Mouse (Mus musculus): Measurements from ENCODE around the gene Pacsin3. TPM values are rescaled to one million over a fixed set of nuclear protein-coding genes. Genes with fewer than 3 reads are reported as not detected.

Gene Pacsin3
- polyA plus RNA-seq, 1 experiment: 30.2 TPM

GRCm38 (mm10) chr2:91301836-91302235 lies 46.1 kb downstream of the Pacsin3 start:
- no peak overlapping the region for H3K4me3 ChIP-seq (ENCODE audit: insufficient read depth, low read depth, low read length)
- no peak for DNase-seq
- TF ChIP-seq CTCF (conservative IDR thresholded peaks at IDR 0.05; ENCODE audit: insufficient read depth, insufficient read length, low read depth, low read length): no peak
- no peak for TF ChIP-seq POLR2A (IDR thresholded peaks at IDR 0.05; ENCODE audit: low read depth, low read length)
- H3K27me3 ChIP-seq (replicated peaks; ENCODE audit: control insufficient read depth, insufficient read depth, low read length): no peaks in the 10 kb centered on the region
- 92% methylated on average over 2 of the region's 2 CpGs for WGBS
- no peak overlapping the region for H3K27ac ChIP-seq (ENCODE audit: insufficient read depth, low read depth, low read length)
- no peaks in the 10 kb centered on the region for H3K4me1 ChIP-seq (ENCODE audit: control insufficient read depth, insufficient read depth, low read length)
- H3K36me3 ChIP-seq (ENCODE audit: control insufficient read depth, insufficient read depth, low read length): no peaks in the 10 kb centered on the region

- H3K4me1 ChIP-seq (ENCODE audit: control insufficient read depth, insufficient read depth, low read length): no peaks in the 10 kb centered on the region
- 79% methylated on average over 3 of the region's 3 CpGs for WGBS
- DNase-seq: no peak
Measured at GRCm38 (mm10) chr2:91302845-91303244, 47.1 kb downstream of the Pacsin3 start.

GRCm38 (mm10) chr2:91305926-91306325 lies 50.2 kb downstream of the Pacsin3 start:
- no peak for TF ChIP-seq CTCF (conservative IDR thresholded peaks at IDR 0.05; ENCODE audit: insufficient read depth, insufficient read length, low read depth, low read length)
- no peak for TF ChIP-seq POLR2A (IDR thresholded peaks at IDR 0.05; ENCODE audit: low read depth, low read length)
- no peaks in the 10 kb centered on the region for H3K36me3 ChIP-seq (ENCODE audit: control insufficient read depth, insufficient read depth, low read length)
- no peak for DNase-seq
- H3K27me3 ChIP-seq (replicated peaks; ENCODE audit: control insufficient read depth, insufficient read depth, low read length): no peaks in the 10 kb centered on the region
- no peak overlapping the region for H3K4me3 ChIP-seq (ENCODE audit: insufficient read depth, low read depth, low read length)
- H3K27ac ChIP-seq (ENCODE audit: insufficient read depth, low read depth, low read length): no peak overlapping the region
- WGBS: 98% methylated on average over 9 of the region's 9 CpGs
- H3K4me1 ChIP-seq (ENCODE audit: control insufficient read depth, insufficient read depth, low read length): no peaks in the 10 kb centered on the region

More at GRCm38 (mm10) chr2:91302845-91303244, 47.1 kb downstream of the Pacsin3 start:
- no peak overlapping the region for H3K27ac ChIP-seq (ENCODE audit: insufficient read depth, low read depth, low read length)
- TF ChIP-seq POLR2A (IDR thresholded peaks at IDR 0.05; ENCODE audit: low read depth, low read length) (no peak), CTCF (conservative IDR thresholded peaks at IDR 0.05; ENCODE audit: insufficient read depth, insufficient read length, low read depth, low read length) (no peak)
- H3K4me3 ChIP-seq (ENCODE audit: insufficient read depth, low read depth, low read length): no peak overlapping the region
- H3K36me3 ChIP-seq (ENCODE audit: control insufficient read depth, insufficient read depth, low read length): no peaks in the 10 kb centered on the region
- no peaks in the 10 kb centered on the region for H3K27me3 ChIP-seq (replicated peaks; ENCODE audit: control insufficient read depth, insufficient read depth, low read length)

GRCm38 (mm10) chr2:91306589-91306988 lies 50.8 kb downstream of the Pacsin3 start:
- DNase-seq: no peak

GRCm38 (mm10) chr2:91308680-91309079 lies 52.9 kb downstream of the Pacsin3 start:
- Histone ChIP-seq H3K27ac (ENCODE audit: insufficient read depth, low read depth, low read length) (no peak overlapping the region), H3K4me1 (ENCODE audit: control insufficient read depth, insufficient read depth, low read length) (no peaks in the 10 kb centered on the region), H3K36me3 (ENCODE audit: control insufficient read depth, insufficient read depth, low read length) (no peaks in the 10 kb centered on the region), H3K4me3 (ENCODE audit: insufficient read depth, low read depth, low read length) (no peak overlapping the region), H3K27me3 (replicated peaks; ENCODE audit: control insufficient read depth, insufficient read depth, low read length) (no peaks in the 10 kb centered on the region)
- 53% methylated on average over 5 of the region's 5 CpGs for WGBS
- DNase-seq: no peak
- no peak for TF ChIP-seq CTCF (conservative IDR thresholded peaks at IDR 0.05; ENCODE audit: insufficient read depth, insufficient read length, low read depth, low read length)
- no peak for TF ChIP-seq POLR2A (IDR thresholded peaks at IDR 0.05; ENCODE audit: low read depth, low read length)

More at GRCm38 (mm10) chr2:91306589-91306988, 50.8 kb downstream of the Pacsin3 start:
- no peaks in the 10 kb centered on the region for H3K36me3 ChIP-seq (ENCODE audit: control insufficient read depth, insufficient read depth, low read length)
- no peak for TF ChIP-seq CTCF (conservative IDR thresholded peaks at IDR 0.05; ENCODE audit: insufficient read depth, insufficient read length, low read depth, low read length)
- no peak for TF ChIP-seq POLR2A (IDR thresholded peaks at IDR 0.05; ENCODE audit: low read depth, low read length)
- H3K27me3 ChIP-seq (replicated peaks; ENCODE audit: control insufficient read depth, insufficient read depth, low read length): no peaks in the 10 kb centered on the region
- no peak overlapping the region for H3K4me3 ChIP-seq (ENCODE audit: insufficient read depth, low read depth, low read length)
- no peaks in the 10 kb centered on the region for H3K4me1 ChIP-seq (ENCODE audit: control insufficient read depth, insufficient read depth, low read length)
- H3K27ac ChIP-seq (ENCODE audit: insufficient read depth, low read depth, low read length): no peak overlapping the region

GRCm38 (mm10) chr2:91309546-91309945 lies 53.8 kb downstream of the Pacsin3 start:
- no peaks in the 10 kb centered on the region for H3K36me3 ChIP-seq (ENCODE audit: control insufficient read depth, insufficient read depth, low read length)
- no peak for DNase-seq
- H3K4me3 ChIP-seq (ENCODE audit: insufficient read depth, low read depth, low read length): no peak overlapping the region
- TF ChIP-seq POLR2A (IDR thresholded peaks at IDR 0.05; ENCODE audit: low read depth, low read length) (no peak), CTCF (conservative IDR thresholded peaks at IDR 0.05; ENCODE audit: insufficient read depth, insufficient read length, low read depth, low read length) (no peak)
- WGBS: 65% methylated on average over 3 of the region's 3 CpGs
- no peak overlapping the region for H3K27ac ChIP-seq (ENCODE audit: insufficient read depth, low read depth, low read length)
- H3K4me1 ChIP-seq (ENCODE audit: control insufficient read depth, insufficient read depth, low read length): no peaks in the 10 kb centered on the region
- H3K27me3 ChIP-seq (replicated peaks; ENCODE audit: control insufficient read depth, insufficient read depth, low read length): no peaks in the 10 kb centered on the region

- 58% methylated on average over 10 of the region's 10 CpGs for WGBS
- no peaks in the 10 kb centered on the region for H3K36me3 ChIP-seq (ENCODE audit: control insufficient read depth, insufficient read depth, low read length)
- H3K4me3 ChIP-seq (ENCODE audit: insufficient read depth, low read depth, low read length): no peak overlapping the region
- no peaks in the 10 kb centered on the region for H3K27me3 ChIP-seq (replicated peaks; ENCODE audit: control insufficient read depth, insufficient read depth, low read length)
- no peak overlapping the region for H3K27ac ChIP-seq (ENCODE audit: insufficient read depth, low read depth, low read length)
- peak; percentile 19 for DNase-seq
- no peaks in the 10 kb centered on the region for H3K4me1 ChIP-seq (ENCODE audit: control insufficient read depth, insufficient read depth, low read length)
- TF ChIP-seq POLR2A (IDR thresholded peaks at IDR 0.05; ENCODE audit: low read depth, low read length) (no peak), CTCF (conservative IDR thresholded peaks at IDR 0.05; ENCODE audit: insufficient read depth, insufficient read length, low read depth, low read length) (no peak)
Measured at GRCm38 (mm10) chr2:91312578-91313311, 57.0 kb downstream of the Pacsin3 start.

All from kidney, adult 2 months (tissue).